Mouse (Mus musculus) thymus, adult 18-20 months (tissue): Measurements from ENCODE around the gene Axin1.

Source experiments
- DNase-seq, 2 experiments: peaks; one replicate each; pipeline ENCODE4 v3.0.0; 2022; ENCODE audit warnings: mixed read lengths in 2 of 2

Gene Axin1

DNA sequence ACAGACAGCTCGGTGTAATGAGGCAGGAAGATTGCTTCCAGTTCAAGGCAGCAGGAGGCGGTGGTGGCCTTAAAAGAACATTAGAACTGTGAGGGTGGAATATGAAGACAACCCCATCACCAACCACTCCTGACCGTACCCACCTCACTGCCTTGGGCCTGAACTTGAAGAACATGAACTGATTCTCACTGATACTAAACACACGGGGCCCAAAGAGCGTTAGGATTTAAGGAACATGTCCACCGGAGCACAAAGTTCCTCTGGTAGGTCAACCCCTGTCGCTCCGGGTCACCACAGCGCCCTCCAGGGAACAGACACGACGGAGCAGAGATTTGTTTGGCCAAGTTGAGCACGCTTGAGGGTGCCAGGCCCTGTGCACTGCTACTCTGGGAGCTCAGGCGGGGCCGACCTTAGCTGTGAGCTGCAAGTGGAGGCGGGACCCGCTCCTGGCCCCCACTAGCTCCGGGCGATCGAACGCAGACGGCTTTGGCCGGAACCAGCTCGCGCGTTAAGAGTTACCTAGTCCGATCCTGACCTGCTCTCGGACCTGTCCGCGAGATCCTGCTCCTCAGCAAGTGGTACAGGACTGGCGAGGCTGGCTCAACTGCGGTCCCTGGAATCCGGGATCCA is 105.1 kb downstream of the Axin1 start:
- DNase-seq = peak in 1 of 2 experiments; percentile 50

DNA sequence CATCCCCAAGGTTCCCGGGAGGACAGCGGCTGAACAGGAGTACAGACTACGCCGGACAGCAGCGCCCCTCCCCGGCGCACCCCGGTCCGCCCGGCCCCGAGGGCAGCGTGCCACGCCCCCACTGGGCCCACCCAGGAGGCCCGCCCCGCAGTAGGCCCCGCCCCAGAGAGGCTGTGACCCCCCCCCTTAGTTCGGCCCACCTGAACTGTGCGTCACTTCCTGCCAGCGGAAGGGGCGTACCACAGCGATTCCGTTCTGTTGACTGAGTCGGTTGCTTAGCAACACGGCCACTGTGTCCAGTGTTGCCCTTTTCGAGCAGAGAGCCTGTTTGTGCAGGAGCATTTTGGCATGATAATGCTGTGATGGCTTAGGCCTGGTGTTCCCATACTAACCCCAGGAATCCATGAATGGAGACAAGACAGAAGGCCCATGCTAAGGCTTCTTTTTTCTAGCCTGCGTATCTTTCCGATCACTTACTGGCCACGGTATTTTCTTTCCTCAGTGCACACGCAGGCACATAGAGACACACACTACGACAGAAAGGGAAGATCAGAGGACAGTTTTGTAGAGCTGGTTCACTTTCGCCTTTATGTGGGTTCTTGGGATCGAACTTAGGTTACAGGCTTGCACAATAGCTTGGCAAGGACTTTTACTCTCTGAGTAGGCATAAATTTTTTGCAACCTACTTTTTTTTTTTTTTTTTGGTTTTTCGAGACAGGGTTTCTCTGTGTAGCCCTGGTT is 105.8 kb downstream of the Axin1 start, which contains the start of gene Fam234a:
Fam234a (minus strand) TSS at position 142 of the 741 bp plus-strand sequence.
- DNase-seq = peak; percentile 79 to 86
